Mouse (Mus musculus) spleen, adult 2 months (tissue): ENCODE measurements at regions not wholly inside any gene's neighbourhood (a gene's known extent, or its start where the extent isn't known, plus 50 kb on each side); places are given as distances from the start of the nearest gene placed in this dataset.

Experiments
- DNase-seq, 2 experiments: peaks; one replicate each; pipeline versions ENCODE4 v3.0.0 to v3.0.0-alpha.2; 2012 to 2021; ENCODE audit warnings: low spot score in 2 of 2, low read depth in 1 of 2
- H3K27ac ChIP-seq: fragments of 200-500 bp; 2 replicates; pipeline ENCODE4 v1.5.1; 2012; ENCODE audit warnings: low read length, inconsistent platforms; ENCODE audit not compliant: insufficient read depth
- H3K27me3 ChIP-seq: fragments of 200-500 bp; 2 replicates; pipeline ENCODE4 v1.6.1; 2012; ENCODE audit warnings: mild to moderate bottlenecking, moderate library complexity, low read length, inconsistent platforms; ENCODE audit not compliant: control insufficient read depth, insufficient read depth
- H3K36me3 ChIP-seq: fragments of 200-500 bp; 2 replicates; pipeline ENCODE4 v1.6.1; 2012; ENCODE audit warnings: mild to moderate bottlenecking, low read length, inconsistent platforms; ENCODE audit not compliant: control insufficient read depth, insufficient read depth
- H3K4me1 ChIP-seq: fragments of 200-500 bp; 2 replicates; pipeline ENCODE4 v1.6.1; 2011; ENCODE audit warnings: inconsistent platforms; ENCODE audit not compliant: control insufficient read depth, insufficient read depth, insufficient read length
- H3K4me3 ChIP-seq: fragments of 200-500 bp; 2 replicates; pipeline ENCODE4 v1.5.1; 2011; ENCODE audit warnings: mild to moderate bottlenecking, inconsistent platforms; ENCODE audit not compliant: insufficient read depth, insufficient read length; ENCODE audit errors: extremely low read depth
- CTCF ChIP-seq: fragments of 200-500 bp; IDR thresholded peaks from 2 replicates; pipeline ENCODE4 v1.5.1; 2011; ENCODE audit warnings: mild to moderate bottlenecking, inconsistent platforms; ENCODE audit not compliant: insufficient read depth, insufficient read length, insufficient replicate concordance; ENCODE audit errors: extremely low read depth
- POLR2A ChIP-seq: fragments of 200-500 bp; IDR thresholded peaks from 2 replicates; pipeline ENCODE4 v1.6.1; 2011; ENCODE audit warnings: low read depth, low read length, inconsistent platforms
- WGBS: fragments of 180-500 bp; shearing (Covaris S2); methylation state at CpG from one replicate; pipeline ENCODE4 v1.1.7; 2018; 5-methylcytosine and 5-hydroxymethylcytosine counted together

DNA sequence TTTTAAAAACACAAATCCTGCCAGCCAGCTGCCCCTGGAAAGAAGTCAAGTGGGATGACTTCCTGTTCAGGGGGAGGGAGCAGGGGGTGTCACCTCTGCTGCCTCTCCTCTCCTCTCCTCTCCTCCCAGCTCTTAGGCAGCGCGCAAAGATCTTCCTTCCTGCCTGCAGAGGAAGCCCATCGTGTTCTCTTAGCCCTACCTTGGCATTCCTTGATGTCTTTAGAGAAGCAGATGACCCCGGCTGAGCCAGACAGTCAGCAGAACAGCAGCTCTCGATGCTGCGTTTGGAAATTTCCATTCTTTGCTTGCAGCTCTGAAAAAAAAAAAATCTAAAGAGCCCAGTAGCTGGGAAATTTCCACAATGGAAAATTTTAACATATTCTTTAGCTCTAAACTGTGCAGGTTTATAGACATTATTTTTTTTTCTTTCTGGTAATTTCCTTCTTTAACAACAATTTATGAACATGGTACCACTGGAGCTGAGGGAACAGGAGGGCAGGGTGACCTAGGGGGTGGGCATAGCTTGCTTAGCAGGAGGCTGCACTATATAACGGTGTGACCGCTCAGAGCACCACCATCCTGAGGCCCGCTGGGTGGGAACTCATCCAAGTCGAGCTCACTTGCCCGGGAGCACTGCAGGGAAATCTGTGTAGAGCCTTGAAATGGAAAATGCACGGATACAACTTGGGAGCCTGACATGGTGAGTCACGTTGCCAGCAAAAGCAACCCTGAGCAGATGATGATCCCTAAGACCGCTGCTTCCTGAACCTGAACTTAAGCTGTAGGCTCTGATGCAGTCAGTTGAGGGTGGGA, 109.9 kb upstream of the Mkln1 start:
- no peaks in the 10 kb centered on the region for H3K27me3 ChIP-seq
- H3K4me1 ChIP-seq, result peaks cover 6% of the 10 kb centered on the region; the same call in 1 of the 2 replicates
- 0 out of 2 replicates have a peak overlapping the region, but pooled peaks have one; percentile 42 for H3K27ac ChIP-seq
- no peak overlapping the region for H3K4me3 ChIP-seq
- TF ChIP-seq POLR2A (no peak), CTCF (no peak)
- DNase-seq, result no peak
- no peaks in the 10 kb centered on the region for H3K36me3 ChIP-seq
- 72% methylated on average over 14 of the region's 14 CpGs for WGBS

DNA sequence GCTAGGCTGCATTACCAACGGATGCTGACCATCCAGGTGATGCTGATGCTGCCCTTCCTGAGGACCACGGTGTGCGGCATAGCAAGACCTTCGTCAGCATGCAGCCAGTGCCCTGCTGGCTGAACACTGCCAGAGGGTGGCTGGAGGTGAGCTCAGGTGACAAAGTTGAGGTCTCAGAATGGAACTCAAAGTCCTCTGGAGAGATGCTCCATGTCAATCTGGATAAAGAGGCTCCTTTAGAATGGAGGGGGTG, 109.4 kb upstream of the Mkln1 start:
- 96% methylated on average over 4 of the region's 4 CpGs for WGBS
- Histone ChIP-seq H3K4me1 (peaks cover 3% of the 10 kb centered on the region; the same call in 1 of the 2 replicates), H3K27me3 (no peaks in the 10 kb centered on the region), H3K27ac (peak overlapping the region; percentile 39; the same call in 1 of the 2 replicates), H3K36me3 (no peaks in the 10 kb centered on the region), H3K4me3 (no peak overlapping the region)
- DNase-seq, result no peak
- TF ChIP-seq POLR2A, result no peak
- TF ChIP-seq CTCF, result no peak

GRCm38 (mm10) chr6:31292081-31292480, 106.5 kb upstream of the Mkln1 start:
- H3K4me1 ChIP-seq, result no peaks in the 10 kb centered on the region
- H3K27ac ChIP-seq, result no peak overlapping the region
- TF ChIP-seq POLR2A (no peak), CTCF (no peak)
- H3K4me3 ChIP-seq, result no peak overlapping the region
- no peaks in the 10 kb centered on the region for H3K36me3 ChIP-seq
- no peaks in the 10 kb centered on the region for H3K27me3 ChIP-seq
- no peak for DNase-seq
- WGBS, result 95% methylated on average over 7 of the region's 7 CpGs

DNA sequence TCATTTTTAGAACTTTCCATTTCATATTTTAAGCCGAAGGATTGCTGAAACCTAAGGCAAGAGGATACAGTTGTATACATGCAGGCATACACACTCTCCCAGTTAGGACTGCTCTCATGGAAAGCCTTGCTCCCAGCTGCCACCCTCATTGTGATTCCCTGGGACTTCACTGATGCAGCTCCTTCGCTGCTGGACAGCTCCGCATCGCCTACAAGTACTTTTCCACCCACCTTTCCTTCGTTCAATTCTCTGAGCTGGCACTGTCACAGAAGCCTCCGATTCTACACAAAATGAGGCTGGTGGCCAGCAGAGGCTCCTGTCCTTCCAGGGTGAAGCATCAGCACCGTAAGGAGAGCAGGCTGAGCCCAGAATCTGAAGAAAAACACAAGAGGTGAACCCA, 105.5 kb upstream of the Mkln1 start:
- WGBS, result 85% methylated on average over 7 of the region's 7 CpGs
- no peak for DNase-seq
- no peaks in the 10 kb centered on the region for H3K4me1 ChIP-seq
- no peaks in the 10 kb centered on the region for H3K27me3 ChIP-seq
- H3K4me3 ChIP-seq, result no peak overlapping the region
- TF ChIP-seq POLR2A (no peak), CTCF (no peak)
- no peak overlapping the region for H3K27ac ChIP-seq
- H3K36me3 ChIP-seq, result no peaks in the 10 kb centered on the region

DNA sequence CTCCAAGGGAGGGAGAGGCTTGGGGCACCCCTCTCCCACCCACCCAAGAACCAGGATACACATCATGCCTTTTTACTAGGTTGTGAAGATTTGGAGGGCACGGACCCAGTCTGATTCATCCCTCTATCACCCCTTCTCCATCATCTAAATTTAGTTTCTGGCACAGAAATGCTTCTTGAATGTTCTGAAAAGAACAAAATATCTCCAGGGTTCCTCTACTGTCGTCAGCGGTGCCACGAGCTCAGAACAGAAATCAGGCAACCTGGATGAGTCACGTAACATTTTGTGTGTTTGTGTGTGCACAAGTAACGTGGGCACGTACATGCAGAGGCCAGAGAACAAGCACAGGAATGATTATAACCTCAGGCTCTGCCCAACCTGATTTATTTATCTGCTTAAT, 99.1 kb upstream of the Mkln1 start:
- no peaks in the 10 kb centered on the region for H3K27me3 ChIP-seq
- WGBS, result 89% methylated on average over 7 of the region's 7 CpGs
- no peak for DNase-seq
- H3K4me1 ChIP-seq, result no peaks in the 10 kb centered on the region
- no peak overlapping the region for H3K4me3 ChIP-seq
- TF ChIP-seq POLR2A (no peak), CTCF (no peak)
- H3K27ac ChIP-seq, result no peak overlapping the region
- H3K36me3 ChIP-seq, result no peaks in the 10 kb centered on the region

DNA sequence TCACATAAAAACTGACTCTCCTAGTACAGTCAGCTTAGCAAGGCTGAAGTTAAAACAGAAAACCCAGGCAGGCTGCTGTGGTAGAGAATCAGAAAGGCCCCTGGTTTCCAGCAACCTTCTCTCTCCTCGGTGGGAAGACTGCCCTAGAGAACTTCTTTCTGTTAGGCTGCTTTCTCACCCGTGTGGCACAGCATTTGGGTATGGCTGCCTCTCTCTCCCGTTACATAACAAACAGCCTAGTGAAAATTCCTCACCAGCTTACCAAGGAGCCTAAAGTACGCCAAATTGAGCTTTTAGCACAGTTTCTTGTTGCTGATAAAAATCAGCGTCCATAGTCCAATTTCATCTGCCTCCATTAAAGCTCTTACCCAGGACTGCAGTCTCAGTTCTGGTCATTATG, 92.8 kb upstream of the Mkln1 start:
- WGBS, result 81% methylated on average over 5 of the region's 5 CpGs
- Histone ChIP-seq H3K27me3 (no peaks in the 10 kb centered on the region), H3K27ac (no peak overlapping the region), H3K36me3 (no peaks in the 10 kb centered on the region), H3K4me1 (no peaks in the 10 kb centered on the region), H3K4me3 (no peak overlapping the region)
- DNase-seq, result no peak
- TF ChIP-seq POLR2A (no peak), CTCF (no peak)

DNA sequence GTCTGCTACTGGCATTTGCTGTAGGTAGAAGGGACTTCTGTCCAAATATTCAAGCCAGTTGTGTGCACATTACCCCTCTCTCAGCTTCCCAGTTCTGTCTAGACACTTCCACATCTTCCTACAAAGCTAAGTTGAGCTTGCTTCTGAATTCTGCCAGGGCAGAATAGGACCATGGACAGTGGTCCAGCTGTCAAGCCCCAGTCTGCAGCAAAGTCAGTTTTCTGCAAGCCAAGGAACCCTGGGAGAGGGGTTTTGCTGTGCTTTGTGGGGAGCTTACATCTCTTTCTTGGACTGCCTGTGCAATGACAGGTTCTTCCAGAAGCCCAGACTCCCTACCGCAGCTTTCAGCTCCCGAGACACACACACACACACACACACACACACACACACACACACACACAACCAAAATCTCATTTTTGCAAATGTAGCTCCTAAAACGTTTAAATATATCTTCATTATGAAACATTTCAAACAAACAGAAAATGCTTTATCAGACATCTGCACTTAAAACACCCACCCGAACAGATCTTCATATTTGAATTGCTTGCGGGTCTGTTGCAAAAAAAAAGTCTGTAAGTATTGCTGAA, 91.4 kb upstream of the Mkln1 start:
- WGBS, result 84% methylated on average over 5 of the region's 5 CpGs

More for the DNA sequence above, 91.4 kb upstream of the Mkln1 start:
- Histone ChIP-seq H3K27me3 (no peaks in the 10 kb centered on the region), H3K27ac (no peak overlapping the region), H3K4me3 (no peak overlapping the region), H3K36me3 (no peaks in the 10 kb centered on the region), H3K4me1 (no peaks in the 10 kb centered on the region)
- TF ChIP-seq CTCF, result no peak
- no peak for TF ChIP-seq POLR2A
- no peak for DNase-seq
